Mouse (Mus musculus) cerebellum, adult 2 months (tissue): ENCODE results near the gene Elp5.

Experiments
- CTCF ChIP-seq: fragments of 200-500 bp; IDR thresholded peaks from 2 replicates; pipeline ENCODE4 v1.5.1; 2011; ENCODE audit warnings: low read depth, mild to moderate bottlenecking, control low read depth, low read length, moderate library complexity, borderline replicate concordance; ENCODE audit not compliant: insufficient read depth
- POLR2A ChIP-seq: fragments of 200-500 bp; IDR thresholded peaks from 2 replicates; pipeline ENCODE4 v1.6.1; 2011; ENCODE audit warnings: low read length, control low read depth, borderline replicate concordance; ENCODE audit not compliant: insufficient read depth

- TF ChIP-seq CTCF = no peak
- no peak for TF ChIP-seq POLR2A
These were observed 2.1 kb upstream of the Elp5 start for GRCm38 (mm10) chr11:69984431-69984830.
